Mouse (Mus musculus): ENCODE data around the gene Kctd13.

GRCm38 (mm10) chr7:126949403-126949792, 20.7 kb downstream of the Kctd13 start, which contains the start of gene Asphd1:
- TF ChIP-seq CTCF (IDR thresholded peaks at IDR 0.05; ENCODE audit: control insufficient read depth, insufficient read depth, insufficient replicate concordance, low read depth, low read length): no peak
- TF ChIP-seq POLR2A (IDR thresholded peaks at IDR 0.05; ENCODE audit: control insufficient read depth, low read depth, low read length): no peak
